Comparison of ENCODE assay signal across 12 mouse cellular contexts in the genomic region with DNA sequence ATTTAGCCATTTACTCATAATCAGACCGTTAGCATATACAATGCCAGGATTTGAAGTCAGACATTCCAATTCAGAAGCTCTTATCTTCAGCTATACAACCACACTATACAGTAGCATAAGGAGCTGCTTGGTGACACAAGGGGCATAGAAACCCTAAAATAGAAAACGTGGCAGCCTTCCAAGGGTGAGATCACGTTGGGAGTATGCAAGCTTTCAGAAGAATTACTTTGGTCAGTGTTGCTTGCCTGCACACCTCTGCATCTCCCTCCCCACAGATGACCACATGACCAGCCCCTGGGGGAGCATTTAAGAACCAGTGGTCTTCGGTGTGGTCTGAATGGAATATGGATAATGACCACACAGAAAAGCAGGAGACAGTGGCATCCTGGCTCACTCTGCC.
A peak's percentile ranks its signal among the peaks of the same experiment; 100 is the strongest.
DNase-seq lines count a peak whose midpoint lies in the region; TF ChIP-seq lines count a peak whose summit lies in the region.
"Had no signal": no experiment of that assay in that cellular context is flagged by ENCODE, and none has a peak within 500 bp of the region (broad histone marks: within the 10 kb centered on the region; RNA-seq: fewer than 3 reads in every experiment).

No protein-coding gene starts in this region.

- H3K4me3 ChIP-seq in heart, embryonic 10.5 days: no peak overlapping the region
- H3K4me3 ChIP-seq: erythroblast, embryonic 14.5 days; kidney, embryonic 15.5 days; limb, embryonic 10.5 days; liver, embryonic 15.5 days had no signal

- intact Hi-C loops in heart, postnatal 36 days (cut with DNase I): no loop called here

- peak; percentile 14 to 37 for DNase-seq in heart, adult 18-20 months
- DNase-seq in heart, postnatal 36 days: no peak
- DNase-seq in brain, embryonic 14.5 days (ENCODE audit: low read depth): peak; percentile 85
- DNase-seq in heart, embryonic 10.5 days (ENCODE audit: low spot score): no peak
- DNase-seq in layer of hippocampus, adult 9-10 months (ENCODE audit: low spot score): no peak
- no peak for DNase-seq in kidney, postnatal 14 days
- DNase-seq in left cerebral cortex, adult 18-20 months (ENCODE audit: low spot score in 2 of 2): no peak
- DNase-seq: right cerebral cortex, postnatal 14 days had no signal

- no peak for TF ChIP-seq CTCF in brain, embryonic 14.5 days (IDR thresholded peaks at IDR 0.05; ENCODE audit: borderline replicate concordance, extremely low read depth, insufficient read depth, insufficient read length)

- peak overlapping the region; percentile 12; the same call in 1 of the 2 replicates for H3K27ac ChIP-seq in heart, embryonic 10.5 days
- H3K27ac ChIP-seq: kidney, embryonic 15.5 days; limb, embryonic 10.5 days; liver, embryonic 15.5 days had no signal

- H3K4me1 ChIP-seq in heart, embryonic 10.5 days: peaks cover 5% of the 10 kb centered on the region; the same call in 1 of the 2 replicates
- H3K4me1 ChIP-seq: kidney, embryonic 15.5 days; limb, embryonic 10.5 days; liver, embryonic 15.5 days had no signal

- no peaks in the 10 kb centered on the region for H3K36me3 ChIP-seq in heart, embryonic 10.5 days
- H3K36me3 ChIP-seq: kidney, embryonic 15.5 days; limb, embryonic 10.5 days; liver, embryonic 15.5 days had no signal

- WGBS in heart, embryonic 10.5 days: 64% methylated on average over 4 of the region's 4 CpGs

- H3K27me3 ChIP-seq in heart, embryonic 10.5 days (ENCODE audit: insufficient read depth, poor library complexity, severe bottlenecking): no peaks in the 10 kb centered on the region
- H3K27me3 ChIP-seq: kidney, embryonic 15.5 days; liver, embryonic 15.5 days had no signal

- TF ChIP-seq POLR2A in brain, embryonic 14.5 days (IDR thresholded peaks at IDR 0.05; ENCODE audit: borderline replicate concordance, extremely low read depth, insufficient read depth, insufficient read length, poor library complexity, severe bottlenecking): no peak

- no peaks in the 10 kb centered on the region for H3K9me3 ChIP-seq in heart, embryonic 10.5 days
- H3K9me3 ChIP-seq: kidney, embryonic 15.5 days; limb, embryonic 10.5 days; liver, embryonic 15.5 days had no signal

Comparison
In these comparisons a context has a peak if more than half of its experiments do, and no peak if none do; other contexts are left out.
1. DNase-seq: peak in heart, adult 18-20 months (2 of 2) and brain, embryonic 14.5 days (single experiment); none in heart, postnatal 36 days (0 of 2), heart, embryonic 10.5 days (single experiment), layer of hippocampus, adult 9-10 months (single experiment), kidney, postnatal 14 days (single experiment) and left cerebral cortex, adult 18-20 months (0 of 2).